18 mouse cellular contexts compared by ENCODE assay signal in the genomic region with DNA sequence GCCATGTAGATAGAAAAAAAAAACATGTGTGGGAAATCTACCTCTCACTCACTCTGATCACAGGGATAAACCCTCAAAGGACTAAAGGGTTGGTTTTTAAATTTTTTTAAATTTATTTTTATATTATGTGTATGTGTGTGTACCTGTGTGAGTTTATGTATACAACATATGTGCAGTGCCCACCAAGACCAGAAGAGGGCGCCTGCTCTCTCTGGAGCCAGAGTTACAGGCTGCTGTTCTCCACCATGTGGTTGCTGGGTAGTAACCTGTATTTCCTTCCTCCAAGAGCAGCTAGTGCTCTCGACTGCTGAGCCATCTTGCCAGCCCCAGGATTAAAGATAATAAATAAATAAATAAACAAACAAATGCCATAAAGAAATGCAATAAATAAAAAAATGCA. TPM values are rescaled to one million over a fixed set of nuclear protein-coding genes. Genes with fewer than 3 reads are reported as not detected.
DNase-seq lines count a peak whose midpoint lies in the region; ATAC-seq and TF ChIP-seq lines count a peak whose summit lies in the region.
"Had no signal": no experiment of that assay in that cellular context is flagged by ENCODE, and none has a peak within 500 bp of the region (broad histone marks: within the 10 kb centered on the region; RNA-seq: fewer than 3 reads in every experiment).

No protein-coding gene starts in this region.

- H3K4me3 ChIP-seq in kidney, adult 2 months (ENCODE audit: insufficient read depth, low read depth, low read length): no peak overlapping the region
- no peak overlapping the region for H3K4me3 ChIP-seq in kidney, embryonic 16.5 days (ENCODE audit: low read length)
- no peak overlapping the region for H3K4me3 ChIP-seq in midbrain, postnatal 0 days (ENCODE audit: low read depth, low read length)
- no peak overlapping the region for H3K4me3 ChIP-seq in midbrain, embryonic 11.5 days (ENCODE audit: low read depth, low read length)
- H3K4me3 ChIP-seq: embryonic facial prominence, embryonic 12.5 days; forebrain, embryonic 13.5 days; heart, embryonic 12.5 days; kidney, embryonic 15.5 days; limb, embryonic 12.5 days had no signal

- H3K36me3 ChIP-seq in kidney, adult 2 months (ENCODE audit: control insufficient read depth, insufficient read depth, low read length): no peaks in the 10 kb centered on the region
- 0 out of 2 replicates have a peak, but pooled peaks cover 2% of the 10 kb centered on the region for H3K36me3 ChIP-seq in kidney, embryonic 16.5 days (ENCODE audit: insufficient read depth, low read length)
- H3K36me3 ChIP-seq in midbrain, postnatal 0 days (ENCODE audit: insufficient read depth, low read length): no peaks in the 10 kb centered on the region
- H3K36me3 ChIP-seq in midbrain, embryonic 11.5 days (ENCODE audit: control insufficient read depth, insufficient read depth, low read length): no peaks in the 10 kb centered on the region
- H3K36me3 ChIP-seq: embryonic facial prominence, embryonic 12.5 days; limb, embryonic 12.5 days had no signal

- no peak for TF ChIP-seq POLR2A in kidney, adult 2 months (IDR thresholded peaks at IDR 0.05; ENCODE audit: low read depth, low read length)

- 0 out of 2 replicates have a peak, but pooled peaks have one; percentile 22 for TF ChIP-seq CTCF in kidney, adult 2 months (conservative IDR thresholded peaks at IDR 0.05; ENCODE audit: insufficient read depth, insufficient read length, low read depth, low read length)
- peak; percentile 43 for TF ChIP-seq CTCF in midbrain, postnatal 0 days (IDR thresholded peaks at IDR 0.05)

- intact Hi-C loops in heart, postnatal 36 days (cut with DNase I): no loop called here

- H3K27me3 ChIP-seq in kidney, adult 2 months (replicated peaks; ENCODE audit: control insufficient read depth, insufficient read depth, low read length): no peaks in the 10 kb centered on the region
- no peaks in the 10 kb centered on the region for H3K27me3 ChIP-seq in kidney, embryonic 16.5 days (ENCODE audit: insufficient read depth, low read length)
- no peaks in the 10 kb centered on the region for H3K27me3 ChIP-seq in midbrain, postnatal 0 days (ENCODE audit: insufficient read depth, low read length)
- no peaks in the 10 kb centered on the region for H3K27me3 ChIP-seq in midbrain, embryonic 11.5 days (ENCODE audit: control insufficient read depth, insufficient read depth, low read length)
- H3K27me3 ChIP-seq: embryonic facial prominence, embryonic 12.5 days; forebrain, embryonic 13.5 days; kidney, embryonic 15.5 days had no signal

- H3K9me3 ChIP-seq in kidney, embryonic 16.5 days (ENCODE audit: low read length): peaks cover 11% of the 10 kb centered on the region
- no peaks in the 10 kb centered on the region for H3K9me3 ChIP-seq in midbrain, postnatal 0 days (ENCODE audit: low read length)
- H3K9me3 ChIP-seq in midbrain, embryonic 11.5 days (ENCODE audit: control insufficient read depth, low read length): 0 out of 2 replicates have a peak, but pooled peaks cover 3% of the 10 kb centered on the region

- WGBS in kidney, adult 2 months: 86% methylated on average over 2 of the region's 2 CpGs
- 87% methylated on average over 2 of the region's 2 CpGs for WGBS in kidney, embryonic 16.5 days
- WGBS in midbrain, postnatal 0 days: 81% methylated on average over 2 of the region's 2 CpGs
- 87% methylated on average over 2 of the region's 2 CpGs for WGBS in midbrain, embryonic 11.5 days

- H3K9ac ChIP-seq in kidney, embryonic 16.5 days (replicated peaks; ENCODE audit: low read length): no peak overlapping the region
- H3K9ac ChIP-seq in midbrain, postnatal 0 days (replicated peaks; ENCODE audit: low read length, poor library complexity, severe bottlenecking): no peak overlapping the region
- no peak overlapping the region for H3K9ac ChIP-seq in midbrain, embryonic 11.5 days (ENCODE audit: low read length)
- H3K9ac ChIP-seq: embryonic facial prominence, embryonic 12.5 days; forebrain, embryonic 13.5 days; heart, embryonic 12.5 days; hindbrain, embryonic 14.5 days; kidney, embryonic 15.5 days; limb, embryonic 12.5 days had no signal

- H3K4me2 ChIP-seq in kidney, embryonic 16.5 days (replicated peaks; ENCODE audit: low read depth, low read length): no peak overlapping the region
- no peak overlapping the region for H3K4me2 ChIP-seq in midbrain, postnatal 0 days (ENCODE audit: low read depth, low read length, poor library complexity, severe bottlenecking)
- no peak overlapping the region for H3K4me2 ChIP-seq in midbrain, embryonic 11.5 days
- H3K4me2 ChIP-seq: embryonic facial prominence, embryonic 12.5 days; forebrain, embryonic 13.5 days; heart, embryonic 12.5 days; hindbrain, embryonic 14.5 days; kidney, embryonic 15.5 days; limb, embryonic 12.5 days had no signal

- H3K27ac ChIP-seq in kidney, adult 2 months (ENCODE audit: insufficient read depth, low read depth, low read length): no peak overlapping the region
- H3K27ac ChIP-seq in kidney, embryonic 16.5 days (ENCODE audit: low read length): no peak overlapping the region
- no peak overlapping the region for H3K27ac ChIP-seq in midbrain, postnatal 0 days (ENCODE audit: low read depth, low read length)
- H3K27ac ChIP-seq in midbrain, embryonic 11.5 days (ENCODE audit: low read depth, low read length): no peak overlapping the region
- H3K27ac ChIP-seq: embryonic facial prominence, embryonic 12.5 days; forebrain, embryonic 13.5 days; hindbrain, embryonic 14.5 days; kidney, embryonic 15.5 days; limb, embryonic 12.5 days had no signal

- ATAC-seq in kidney, embryonic 16.5 days (ENCODE audit: low FRiP score, low TSS enrichment): no peak
- ATAC-seq in midbrain, postnatal 0 days (ENCODE audit: low FRiP score): no peak
- no peak for ATAC-seq in midbrain, embryonic 11.5 days (ENCODE audit: low FRiP score)
- ATAC-seq: forebrain, embryonic 13.5 days had no signal

- H3K4me1 ChIP-seq in kidney, adult 2 months (ENCODE audit: control insufficient read depth, insufficient read depth, low read length): peaks cover 24% of the 10 kb centered on the region
- peaks cover 12% of the 10 kb centered on the region for H3K4me1 ChIP-seq in kidney, embryonic 16.5 days (ENCODE audit: insufficient read depth, low read length)
- H3K4me1 ChIP-seq in midbrain, postnatal 0 days (ENCODE audit: insufficient read depth, low read length): no peaks in the 10 kb centered on the region
- no peaks in the 10 kb centered on the region for H3K4me1 ChIP-seq in midbrain, embryonic 11.5 days (ENCODE audit: control insufficient read depth, insufficient read depth, low read length)
- H3K4me1 ChIP-seq: forebrain, embryonic 13.5 days; limb, embryonic 12.5 days had no signal

- DNase-seq in kidney, adult 2 months: no peak
- DNase-seq in midbrain, postnatal 0 days (ENCODE audit: low spot score): no peak
- no peak for DNase-seq in midbrain, embryonic 11.5 days (ENCODE audit: low spot score, missing footprints)
- peak; percentile 48 for DNase-seq in T-cell, adult 2 months (ENCODE audit: low spot score)
- peak; percentile 55 for DNase-seq in testis, postnatal 10 days (ENCODE audit: low spot score)
- no peak for DNase-seq in heart, postnatal 36 days
- DNase-seq in adrenal gland, adult 8-10 months: no peak
- DNase-seq: cerebellum, postnatal 25 days; gastrocnemius, postnatal 25 days; lung, postnatal 36 days; right cerebral cortex, adult 18-20 months had no signal

RNA-seq across cellular contexts. Expression of a gene that starts 13.8 kb away (rescaled TPM):
- polyA plus RNA-seq in kidney, adult 2 months (2012; rRNA removed): 38.4 and 46.8 TPM in 2 replicates
- 17.8 and 18.7 TPM in 2 replicates for polyA plus RNA-seq in kidney, embryonic 16.5 days (2015; fragmentation: Nextera tagmentation; extraction: Ambion mirVana)
- 7.6 and 7.9 TPM in 2 replicates for total RNA-seq in midbrain, postnatal 0 days (2014; rRNA removed)
- polyA plus RNA-seq in midbrain, postnatal 0 days (2015; fragmentation: Nextera tagmentation; extraction: Ambion mirVana): 4.9 and 6.2 TPM in 2 replicates
- polyA plus RNA-seq in midbrain, embryonic 11.5 days (2014; fragmentation: Nextera tagmentation; extraction: Ambion mirVana): 2.4 and 2.8 TPM in 2 replicates
- 10 to 100 TPM; 16.3 to 17.6 TPM for total RNA-seq in heart, postnatal 36 days (2021)
- total RNA-seq in adrenal gland, adult 8-10 months (2022): 10 to 100 TPM; 11.9 to 22.2 (median 15.9) TPM

Comparison
In these comparisons a context has a peak if more than half of its experiments do, and no peak if none do; other contexts are left out.
1. DNase-seq: peak in T-cell, adult 2 months (single experiment) and testis, postnatal 10 days (single experiment); none in kidney, adult 2 months (single experiment), midbrain, postnatal 0 days (single experiment), midbrain, embryonic 11.5 days (single experiment), heart, postnatal 36 days (0 of 2) and adrenal gland, adult 8-10 months (single experiment).